ENCODE assay signal across 20 mouse cellular contexts in genomic region chr5:34909634-34910503, GRCm38 (mm10). TPM values are rescaled to one million over a fixed set of nuclear protein-coding genes. Genes with fewer than 3 reads are reported as not detected.
DNase-seq lines count a peak whose midpoint lies in the region; ATAC-seq lines count a peak whose summit lies in the region.
"Had no signal": no experiment of that assay in that cellular context is flagged by ENCODE, and none has a peak within 500 bp of the region (broad histone marks: within the 10 kb centered on the region; RNA-seq: fewer than 3 reads in every experiment).

No protein-coding gene starts in this region.

- H3K9me3 ChIP-seq in heart, embryonic 12.5 days (replicated peaks): no peaks in the 10 kb centered on the region
- H3K9me3 ChIP-seq: embryonic facial prominence, embryonic 13.5 days; forebrain, embryonic 13.5 days; hindbrain, embryonic 15.5 days had no signal

- 86% methylated on average over 1 of the region's 1 CpGs for WGBS in heart, embryonic 12.5 days

- DNase-seq in heart, postnatal 25 days (ENCODE audit: low spot score): no peak
- DNase-seq in spleen, adult 12 weeks (ENCODE audit: low spot score): peak; percentile 36
- DNase-seq in spleen, adult 18-20 months: no peak
- DNase-seq in urinary bladder, adult 2 months (ENCODE audit: low spot score): no peak
- no peak for DNase-seq in frontal cortex, postnatal 25 days (ENCODE audit: low spot score in 2 of 2)
- DNase-seq in layer of hippocampus, adult 9-11 months: no peak
- DNase-seq: adrenal gland, adult 8-10 months; cerebellum, adult 9-10 months; gastrocnemius, postnatal 25 days; heart, postnatal 10 days; kidney, postnatal 10 days; retina, postnatal 1 day; right cerebral cortex, postnatal 4 days had no signal

- H3K4me2 ChIP-seq in heart, embryonic 12.5 days: no peak overlapping the region
- H3K4me2 ChIP-seq: embryonic facial prominence, embryonic 13.5 days; forebrain, embryonic 13.5 days; hindbrain, embryonic 15.5 days had no signal

- no peak overlapping the region for H3K4me3 ChIP-seq in heart, embryonic 12.5 days
- H3K4me3 ChIP-seq: embryonic facial prominence, embryonic 13.5 days; forebrain, embryonic 13.5 days; hindbrain, embryonic 15.5 days; layer of hippocampus, adult 2 months had no signal

- intact Hi-C loops in heart, postnatal 25 days (cut with DNase I): no loop called here

- H3K36me3 ChIP-seq in heart, embryonic 12.5 days: peaks cover 64% of the 10 kb centered on the region

- H3K27me3 ChIP-seq in heart, embryonic 12.5 days (replicated peaks): no peaks in the 10 kb centered on the region
- H3K27me3 ChIP-seq: embryonic facial prominence, embryonic 13.5 days; forebrain, embryonic 13.5 days; hindbrain, embryonic 15.5 days had no signal

- ATAC-seq in heart, embryonic 12.5 days (ENCODE audit: insufficient number of reproducible peaks, low FRiP score): peak; percentile 69; the same call in 1 of the 2 replicates
- ATAC-seq in megakaryocyte progenitor cell, adult 5-6 weeks (replicated peaks; ENCODE audit: poor library complexity): peak; percentile 43; the same call in 1 of the 2 replicates
- ATAC-seq: forebrain, embryonic 13.5 days; midbrain, embryonic 16.5 days had no signal

- no peak overlapping the region for H3K27ac ChIP-seq in heart, embryonic 12.5 days (ENCODE audit: poor library complexity, severe bottlenecking)
- H3K27ac ChIP-seq: embryonic facial prominence, embryonic 13.5 days; forebrain, embryonic 13.5 days; hindbrain, embryonic 15.5 days; layer of hippocampus, adult 2 months had no signal

- H3K9ac ChIP-seq in heart, embryonic 12.5 days: no peak overlapping the region
- H3K9ac ChIP-seq: embryonic facial prominence, embryonic 13.5 days; forebrain, embryonic 13.5 days; hindbrain, embryonic 15.5 days had no signal

- H3K4me1 ChIP-seq in heart, embryonic 12.5 days (replicated peaks): peaks cover 21% of the 10 kb centered on the region
- H3K4me1 ChIP-seq: forebrain, embryonic 13.5 days; hindbrain, embryonic 15.5 days had no signal

RNA-seq across cellular contexts. Expression of gene Msantd1, which starts 2.1 kb away (rescaled TPM):
- polyA plus RNA-seq in heart, embryonic 12.5 days (2016; fragmentation: Nextera tagmentation; extraction: Ambion mirVana): 0.31 and 0.62 TPM in 2 replicates
- total RNA-seq in heart, postnatal 25 days (2021): under 1 TPM; 0.52 to 0.61 TPM
- 0.44 and 0.95 TPM in 2 replicates for total RNA-seq in megakaryocyte progenitor cell, adult 5-6 weeks (2015)
- total RNA-seq in megakaryocyte progenitor cell, adult 5-6 weeks (2017): 0.08 and 0.30 TPM in 2 replicates
- 3.3 and 3.8 TPM in 2 replicates for polyA plus RNA-seq in urinary bladder, adult 2 months (2012; rRNA removed)

RNA-seq across cellular contexts. Expression of gene Rgs12, which starts 39.4 kb away (rescaled TPM):
- polyA plus RNA-seq in heart, embryonic 12.5 days (2016; fragmentation: Nextera tagmentation; extraction: Ambion mirVana): 34.2 and 35.6 TPM in 2 replicates
- 10 to 100 TPM; 16.0 to 16.2 TPM for total RNA-seq in heart, postnatal 25 days (2021)
- 9.7 and 12.2 TPM in 2 replicates for total RNA-seq in megakaryocyte progenitor cell, adult 5-6 weeks (2015)
- total RNA-seq in megakaryocyte progenitor cell, adult 5-6 weeks (2017): 8.3 and 11.8 TPM in 2 replicates
- 44.3 and 46.5 TPM in 2 replicates for polyA plus RNA-seq in urinary bladder, adult 2 months (2012; rRNA removed)
